Mouse (Mus musculus): ENCODE results near the gene Srsf9. TPM values are rescaled to one million over a fixed set of nuclear protein-coding genes. Genes with fewer than 3 reads are reported as not detected.
"Not testable (repeated sequence)": the region's sequence is repeated elsewhere in the genome, so short reads cannot be mapped to it uniquely, and the experiment has no call there.

The Srsf9 gene
- polyA plus RNA-seq, 1 experiment from 2014 or later = 320 TPM

GRCm38 (mm10) chr5:115300035-115300744 is 26.8 kb upstream of the Srsf9 start:
- peaks cover 17% of the 10 kb centered on the region for H3K4me1 ChIP-seq (ENCODE audit: control insufficient read depth, insufficient read depth, low read length)
- no peaks in the 10 kb centered on the region for H3K27me3 ChIP-seq (ENCODE audit: control insufficient read depth, insufficient read depth, low read length)
- H3K27ac ChIP-seq (ENCODE audit: low read depth, low read length) = peak overlapping the region; percentile 95
- H3K9me3 ChIP-seq (ENCODE audit: control insufficient read depth, low read length) = no peaks in the 10 kb centered on the region
- H3K4me3 ChIP-seq (ENCODE audit: low read length) = peak overlapping the region; percentile 93
- peaks cover 40% of the 10 kb centered on the region for H3K36me3 ChIP-seq (ENCODE audit: control insufficient read depth, insufficient read depth, low read length)
- H3K4me2 ChIP-seq (replicated peaks; ENCODE audit: low read depth, low read length) = peak overlapping the region; percentile 78
- ATAC-seq (ENCODE audit: low FRiP score, low TSS enrichment) = peak; percentile 1
- WGBS = under 1% methylated on average over 46 of the region's 46 CpGs
- H3K9ac ChIP-seq (ENCODE audit: low read depth, low read length) = peak overlapping the region; percentile 93

GRCm38 (mm10) chr5:115300792-115301614 is 26.0 kb upstream of the Srsf9 start, which contains the start of gene Dynll1:
Gene Dynll1 (minus strand): TSS chr5:115300999.
- Histone ChIP-seq H3K27ac (ENCODE audit: low read depth, low read length) (peak within 1 kb of the TSS; percentile 95), H3K4me3 (ENCODE audit: low read length) (peak within 1 kb of the TSS; percentile 93), H3K9ac (ENCODE audit: low read depth, low read length) (peak within 1 kb of the TSS; percentile 93), H3K27me3 (ENCODE audit: control insufficient read depth, insufficient read depth, low read length) (no peaks in the 10 kb centered on the region), H3K4me2 (replicated peaks; ENCODE audit: low read depth, low read length) (peak within 1 kb of the TSS; percentile 78), H3K4me1 (ENCODE audit: control insufficient read depth, insufficient read depth, low read length) (peaks cover 17% of the 10 kb centered on the region), H3K36me3 (ENCODE audit: control insufficient read depth, insufficient read depth, low read length) (peaks cover 34% of the 10 kb centered on the region), H3K9me3 (ENCODE audit: control insufficient read depth, low read length) (no peaks in the 10 kb centered on the region)
- peak; percentile 98 for ATAC-seq (ENCODE audit: low FRiP score, low TSS enrichment)
- under 1% methylated on average over 63 of the region's 66 CpGs for WGBS

- no peaks in the 10 kb centered on the region for H3K27me3 ChIP-seq (ENCODE audit: control insufficient read depth, insufficient read depth, low read length)
- 19% methylated on average over 13 of the region's 13 CpGs for WGBS
- no peak for ATAC-seq (ENCODE audit: low FRiP score, low TSS enrichment)
These were observed 25.4 kb upstream of the Srsf9 start for GRCm38 (mm10) chr5:115301615-115302014.

GRCm38 (mm10) chr5:115302190-115302589 is 24.8 kb upstream of the Srsf9 start:
- not testable (repeated sequence) for H3K27ac ChIP-seq (ENCODE audit: low read depth, low read length); H3K4me2 ChIP-seq (replicated peaks; ENCODE audit: low read depth, low read length)

More at GRCm38 (mm10) chr5:115301615-115302014, 25.4 kb upstream of the Srsf9 start:
- Histone ChIP-seq H3K9ac (ENCODE audit: low read depth, low read length) (peak overlapping the region; percentile 60; the same call in 1 of the 2 replicates), H3K9me3 (ENCODE audit: control insufficient read depth, low read length) (no peaks in the 10 kb centered on the region), H3K4me1 (ENCODE audit: control insufficient read depth, insufficient read depth, low read length) (peaks cover 17% of the 10 kb centered on the region), H3K4me2 (replicated peaks; ENCODE audit: low read depth, low read length) (peak overlapping the region; percentile 78), H3K27ac (ENCODE audit: low read depth, low read length) (peak overlapping the region; percentile 78), H3K4me3 (ENCODE audit: low read length) (peak overlapping the region; percentile 93), H3K36me3 (ENCODE audit: control insufficient read depth, insufficient read depth, low read length) (peaks cover 28% of the 10 kb centered on the region)

GRCm38 (mm10) chr5:115312354-115312753 is 14.6 kb upstream of the Srsf9 start:
- H3K9me3 ChIP-seq (ENCODE audit: control insufficient read depth, low read length) = no peaks in the 10 kb centered on the region
- 85% methylated on average over 4 of the region's 4 CpGs for WGBS
- no peak for ATAC-seq (ENCODE audit: low FRiP score, low TSS enrichment)

More at GRCm38 (mm10) chr5:115302190-115302589, 24.8 kb upstream of the Srsf9 start:
- H3K36me3 ChIP-seq (ENCODE audit: control insufficient read depth, insufficient read depth, low read length) = peaks cover 23% of the 10 kb centered on the region
- ATAC-seq (ENCODE audit: low FRiP score, low TSS enrichment); H3K9ac ChIP-seq (ENCODE audit: low read depth, low read length); H3K4me3 ChIP-seq (ENCODE audit: low read length); H3K9me3 ChIP-seq (ENCODE audit: control insufficient read depth, low read length); H3K27me3 ChIP-seq (ENCODE audit: control insufficient read depth, insufficient read depth, low read length): not testable (repeated sequence)
- WGBS = 73% methylated on average over 3 of the region's 7 CpGs
- peaks cover 17% of the 10 kb centered on the region for H3K4me1 ChIP-seq (ENCODE audit: control insufficient read depth, insufficient read depth, low read length)

GRCm38 (mm10) chr5:115312816-115313667 is 13.9 kb upstream of the Srsf9 start:
- H3K9ac ChIP-seq (ENCODE audit: low read depth, low read length) = no peak overlapping the region
- ATAC-seq (ENCODE audit: low FRiP score, low TSS enrichment) = no peak
- H3K4me2 ChIP-seq (replicated peaks; ENCODE audit: low read depth, low read length) = no peak overlapping the region
- H3K4me3 ChIP-seq (ENCODE audit: low read length) = no peak overlapping the region
- H3K36me3 ChIP-seq (ENCODE audit: control insufficient read depth, insufficient read depth, low read length) = no peaks in the 10 kb centered on the region
- H3K9me3 ChIP-seq (ENCODE audit: control insufficient read depth, low read length) = no peaks in the 10 kb centered on the region
- peaks cover 25% of the 10 kb centered on the region for H3K4me1 ChIP-seq (ENCODE audit: control insufficient read depth, insufficient read depth, low read length)
- H3K27me3 ChIP-seq (ENCODE audit: control insufficient read depth, insufficient read depth, low read length) = no peaks in the 10 kb centered on the region
- WGBS = 53% methylated on average over 10 of the region's 10 CpGs
- H3K27ac ChIP-seq (ENCODE audit: low read depth, low read length) = no peak overlapping the region

More at GRCm38 (mm10) chr5:115312354-115312753, 14.6 kb upstream of the Srsf9 start:
- no peaks in the 10 kb centered on the region for H3K27me3 ChIP-seq (ENCODE audit: control insufficient read depth, insufficient read depth, low read length)
- H3K4me2 ChIP-seq (replicated peaks; ENCODE audit: low read depth, low read length) = no peak overlapping the region
- no peaks in the 10 kb centered on the region for H3K36me3 ChIP-seq (ENCODE audit: control insufficient read depth, insufficient read depth, low read length)
- H3K27ac ChIP-seq (ENCODE audit: low read depth, low read length) = no peak overlapping the region
- no peak overlapping the region for H3K4me3 ChIP-seq (ENCODE audit: low read length)
- H3K4me1 ChIP-seq (ENCODE audit: control insufficient read depth, insufficient read depth, low read length) = peaks cover 18% of the 10 kb centered on the region
- H3K9ac ChIP-seq (ENCODE audit: low read depth, low read length) = no peak overlapping the region

GRCm38 (mm10) chr5:115313668-115313943 is 13.4 kb upstream of the Srsf9 start:
- no peak overlapping the region for H3K4me3 ChIP-seq (ENCODE audit: low read length)
- H3K9me3 ChIP-seq (ENCODE audit: control insufficient read depth, low read length) = no peaks in the 10 kb centered on the region
- H3K27ac ChIP-seq (ENCODE audit: low read depth, low read length) = no peak overlapping the region
- no peak for ATAC-seq (ENCODE audit: low FRiP score, low TSS enrichment)
- peaks cover 31% of the 10 kb centered on the region for H3K4me1 ChIP-seq (ENCODE audit: control insufficient read depth, insufficient read depth, low read length)
- H3K4me2 ChIP-seq (replicated peaks; ENCODE audit: low read depth, low read length) = no peak overlapping the region
- WGBS = 42% methylated on average over 5 of the region's 5 CpGs
- H3K27me3 ChIP-seq (ENCODE audit: control insufficient read depth, insufficient read depth, low read length) = no peaks in the 10 kb centered on the region
- no peak overlapping the region for H3K9ac ChIP-seq (ENCODE audit: low read depth, low read length)
- H3K36me3 ChIP-seq (ENCODE audit: control insufficient read depth, insufficient read depth, low read length) = no peaks in the 10 kb centered on the region

- Histone ChIP-seq H3K4me2 (replicated peaks; ENCODE audit: low read depth, low read length) (peak overlapping the region; percentile 13), H3K36me3 (ENCODE audit: control insufficient read depth, insufficient read depth, low read length) (no peaks in the 10 kb centered on the region), H3K4me3 (ENCODE audit: low read length) (no peak overlapping the region), H3K9me3 (ENCODE audit: control insufficient read depth, low read length) (no peaks in the 10 kb centered on the region), H3K27ac (ENCODE audit: low read depth, low read length) (peak overlapping the region; percentile 52; the same call in 1 of the 2 replicates), H3K27me3 (ENCODE audit: control insufficient read depth, insufficient read depth, low read length) (no peaks in the 10 kb centered on the region), H3K4me1 (ENCODE audit: control insufficient read depth, insufficient read depth, low read length) (peaks cover 37% of the 10 kb centered on the region), H3K9ac (ENCODE audit: low read depth, low read length) (peak overlapping the region; percentile 18)
- whole genome bisulfite sequencing = 10% methylated on average over 14 of the region's 14 CpGs
- ATAC-seq (ENCODE audit: low FRiP score, low TSS enrichment) = no peak
These were observed 9.9 kb upstream of the Srsf9 start for GRCm38 (mm10) chr5:115316968-115317644.

Measured in kidney, embryonic 14.5 days (tissue).